8 mouse cellular contexts compared by ENCODE assay signal in genomic region chr5:96333963-96334362, GRCm38 (mm10). TPM values are rescaled to one million over a fixed set of nuclear protein-coding genes. Genes with fewer than 3 reads are reported as not detected.
DNase-seq lines count a peak whose midpoint lies in the region.

No protein-coding gene starts in this region.

- peak; percentile 24 to 35 for DNase-seq in cerebellum, postnatal 14 days
- DNase-seq in cerebellum, adult 11-12 months = no peak
- peak; percentile 35 for DNase-seq in layer of hippocampus, adult 9-10 months (ENCODE audit: low spot score)
- no peak for DNase-seq in layer of hippocampus, postnatal 10 days (ENCODE audit: low spot score in 2 of 2)
- peak; percentile 29 for DNase-seq in R1 (ENCODE audit: low read depth, low spot score)
- peak; percentile 7 for DNase-seq in lung, postnatal 14 days
- no peak for DNase-seq in spleen, adult 18-20 months
- no peak for DNase-seq in B cell, adult 2 months

RNA-seq across cellular contexts. Expression of gene Fras1, which starts 39.8 kb away (rescaled TPM):
- total RNA-seq in layer of hippocampus, postnatal 10 days (2021) = 10 to 100 TPM; 17.5 to 20.3 TPM

Comparison
In these comparisons a context has a peak if more than half of its experiments do, and no peak if none do; other contexts are left out.
1. DNase-seq: peak in cerebellum, postnatal 14 days (2 of 2), layer of hippocampus, adult 9-10 months (single experiment), R1 (single experiment) and lung, postnatal 14 days (single experiment); none in cerebellum, adult 11-12 months (single experiment), layer of hippocampus, postnatal 10 days (0 of 2), spleen, adult 18-20 months (0 of 2) and B cell, adult 2 months (0 of 2).